Mouse (Mus musculus): ENCODE data around the gene Rai14. TPM values are rescaled to one million over a fixed set of nuclear protein-coding genes. Genes with fewer than 3 reads are reported as not detected.

Gene Rai14
- polyA plus RNA-seq, 2 experiments from 2014 or later: 0.99 to 1.5 TPM

DNA sequence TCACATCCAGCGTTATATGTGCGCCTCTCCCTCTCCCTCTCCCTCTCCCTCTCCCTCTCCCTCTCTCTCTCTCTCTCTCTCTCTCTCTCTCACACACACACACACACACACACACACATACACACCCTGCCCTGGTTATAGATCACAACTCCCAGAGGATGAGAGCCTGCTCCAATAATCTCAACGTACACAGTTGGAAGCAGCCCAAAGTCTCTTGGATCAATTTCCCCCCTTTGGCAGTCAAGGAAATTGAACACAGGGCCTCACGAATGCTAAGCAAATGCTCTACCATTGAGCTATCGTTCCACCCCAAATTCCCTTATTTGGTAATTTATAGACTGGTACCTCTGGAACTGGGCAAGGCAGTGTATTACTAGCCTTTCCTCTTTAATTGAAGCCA lies 25.7 kb downstream of the Rai14 start:
- ATAC-seq: no peak

DNA sequence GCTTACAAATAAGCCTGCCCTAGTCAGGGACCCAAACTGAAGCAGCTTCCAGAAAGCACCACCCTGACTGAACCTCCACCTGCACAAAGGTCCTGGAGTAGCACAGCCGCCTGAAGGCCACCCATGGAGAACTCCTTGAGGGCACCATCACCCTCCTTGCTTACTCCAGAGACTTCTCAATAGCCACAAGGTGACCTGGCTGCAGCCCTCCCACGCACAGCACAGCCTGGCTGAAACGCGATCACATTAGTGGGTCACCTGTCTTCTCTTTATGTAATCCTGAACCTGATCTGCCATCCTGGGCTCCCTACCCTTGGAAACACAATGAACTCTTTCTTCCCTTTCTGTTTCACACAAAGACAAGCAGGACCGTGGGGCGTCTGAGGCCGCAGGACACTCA lies 27.1 kb downstream of the Rai14 start:
- no peak for ATAC-seq

DNA sequence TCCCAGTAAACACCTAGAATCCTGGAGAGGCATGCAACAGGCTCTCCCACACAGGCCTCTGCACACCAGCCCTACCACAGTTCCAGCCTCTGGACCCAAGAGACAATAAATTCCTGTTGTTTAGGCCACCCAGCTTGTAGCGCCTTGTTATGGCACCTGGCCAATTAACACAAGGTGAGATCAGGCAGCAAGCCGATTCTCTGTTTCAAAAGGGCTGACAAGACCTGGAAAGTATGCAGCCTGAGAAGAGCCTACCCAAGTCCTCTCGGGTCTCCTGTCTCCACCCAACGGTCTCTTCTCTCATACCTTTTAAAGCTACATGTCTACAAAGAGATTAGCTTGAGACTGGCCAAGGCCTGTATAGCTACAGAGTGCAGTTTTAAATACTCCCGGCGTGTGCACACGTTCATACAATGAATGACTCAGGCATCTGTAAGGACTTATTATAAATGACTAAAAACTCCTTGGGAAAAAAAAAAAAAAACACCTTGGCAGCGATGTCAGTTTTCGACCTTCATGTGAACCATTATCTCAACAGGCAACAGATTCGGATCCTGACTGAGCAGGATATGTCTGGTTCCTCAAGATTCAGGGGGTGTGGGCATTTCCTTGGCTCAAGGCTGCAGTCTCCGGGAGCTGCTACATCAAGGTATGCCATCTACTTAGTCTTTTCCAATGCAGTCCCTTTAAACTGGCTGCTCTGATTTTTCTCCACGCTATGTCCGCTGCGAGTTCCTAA lies 28.6 kb downstream of the Rai14 start:
- ATAC-seq: no peak

DNA sequence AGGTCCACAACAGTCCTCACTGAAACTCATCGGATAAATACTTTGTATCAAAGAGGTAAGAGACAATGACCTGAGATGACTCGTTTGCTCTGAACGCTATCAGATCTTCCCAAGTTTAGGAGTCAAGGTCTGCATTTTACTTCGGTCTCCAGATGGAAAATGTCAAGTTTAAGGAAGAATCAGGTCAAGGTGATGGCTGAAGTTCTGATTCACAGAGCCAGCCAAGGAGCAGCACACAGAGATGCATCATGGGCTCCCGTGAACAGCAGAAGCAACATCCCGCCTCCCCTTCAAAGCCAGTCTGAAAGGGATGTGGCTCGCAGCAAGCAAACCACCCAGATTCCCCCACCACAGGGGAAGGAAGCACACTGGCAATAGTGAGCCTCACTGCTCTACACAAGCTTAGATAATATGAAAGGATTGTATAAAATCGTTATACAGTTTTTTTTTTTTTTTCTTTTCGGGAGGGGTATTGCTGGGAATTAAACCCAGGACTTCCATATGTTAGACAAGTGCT lies 30.7 kb downstream of the Rai14 start:
- ATAC-seq: no peak

DNA sequence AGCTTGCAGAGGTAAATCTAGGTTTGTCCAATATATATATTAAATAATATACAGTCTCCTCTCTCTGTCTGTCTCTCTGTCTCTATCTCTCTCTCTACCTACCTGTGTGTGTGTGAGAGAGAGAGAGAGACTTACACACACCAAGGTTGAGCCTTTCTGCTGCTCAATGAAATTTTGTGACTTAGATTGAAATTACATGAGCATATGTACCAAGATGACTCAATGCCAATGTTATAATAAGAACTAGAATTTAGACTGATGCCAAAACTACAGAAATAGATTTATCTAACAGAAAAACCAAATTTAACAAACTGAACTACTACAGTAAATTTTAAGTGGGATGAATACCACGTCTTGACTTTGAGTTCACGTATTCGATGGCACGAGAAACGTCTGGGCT lies 33.9 kb downstream of the Rai14 start:
- ATAC-seq: no peak

DNA sequence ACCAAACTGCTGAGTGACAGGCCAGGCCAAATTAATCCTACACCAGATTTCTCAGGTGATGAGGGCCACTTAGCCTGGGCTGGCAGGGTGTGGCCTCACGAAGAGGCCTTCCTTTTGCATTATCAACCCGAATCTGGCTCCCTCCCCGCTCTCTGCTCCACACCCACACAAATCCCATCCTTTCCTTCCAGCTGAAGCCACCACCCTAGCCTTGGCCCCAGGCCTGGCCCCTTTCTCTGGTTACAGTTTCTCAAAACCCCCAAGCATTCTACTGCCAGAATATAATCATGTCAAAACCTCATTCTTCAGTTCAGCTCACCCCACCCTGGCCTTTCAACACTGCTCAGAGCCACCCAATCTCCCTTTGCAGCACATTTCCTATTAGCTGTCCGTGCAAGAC lies 34.9 kb downstream of the Rai14 start:
- ATAC-seq: no peak

DNA sequence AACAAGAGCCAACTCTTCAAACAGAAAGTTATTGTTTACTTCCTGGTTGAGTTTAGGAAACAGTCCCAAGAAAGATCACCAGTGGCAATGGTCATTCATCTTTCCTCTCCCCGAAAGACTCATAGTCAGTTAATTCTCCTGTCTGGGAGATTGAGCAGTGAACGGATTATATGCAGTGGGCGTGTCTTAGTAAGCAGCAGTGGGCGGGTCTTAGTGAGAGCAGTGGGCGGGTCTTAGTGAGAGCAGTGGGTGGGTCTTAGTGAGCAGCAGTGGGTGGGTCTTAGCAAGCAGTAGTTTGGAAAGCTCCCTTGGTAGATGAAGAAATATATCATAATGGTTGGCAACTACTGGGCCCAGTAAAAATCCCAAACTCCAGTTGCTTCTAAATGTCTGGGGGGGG lies 38.6 kb downstream of the Rai14 start:
- ATAC-seq: no peak

DNA sequence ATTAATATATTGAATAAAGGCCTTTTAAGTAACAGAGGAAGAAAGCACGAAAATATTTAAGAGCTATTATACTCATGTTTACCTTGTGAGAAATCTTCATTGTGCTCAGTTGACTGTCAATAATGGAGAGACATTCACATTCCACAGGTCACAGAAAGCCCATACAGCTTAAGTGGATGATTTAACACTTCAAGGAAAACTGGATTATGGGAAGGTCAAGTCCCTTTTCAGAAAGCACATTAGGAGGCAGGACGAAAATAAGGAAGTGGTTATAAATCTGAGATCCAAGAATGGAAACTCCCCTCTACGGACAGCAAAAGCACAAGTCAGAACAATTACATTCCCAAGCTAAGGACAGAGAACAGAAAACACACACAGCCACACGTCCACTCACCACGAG lies 41.5 kb downstream of the Rai14 start:
- ATAC-seq: no peak

DNA sequence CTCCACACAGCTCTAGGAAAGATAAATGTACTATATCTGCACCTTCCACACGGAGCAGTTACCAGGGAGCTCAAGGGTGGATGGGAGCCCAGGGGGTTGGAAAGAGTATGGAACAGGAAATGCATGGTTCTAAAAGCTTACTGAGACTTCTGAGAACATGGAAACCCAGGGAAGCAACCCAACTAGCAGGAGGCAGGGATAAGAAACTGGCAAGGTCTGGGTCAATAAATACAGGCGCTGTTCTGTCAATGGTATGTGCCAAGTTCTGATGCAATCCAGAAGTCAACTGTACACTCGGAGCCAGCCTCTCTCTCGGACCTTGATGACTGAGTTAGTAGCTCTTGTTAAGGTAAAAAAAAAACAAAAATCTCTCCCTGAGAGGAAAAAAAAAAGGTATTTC lies 42.6 kb downstream of the Rai14 start:
- ATAC-seq: no peak

DNA sequence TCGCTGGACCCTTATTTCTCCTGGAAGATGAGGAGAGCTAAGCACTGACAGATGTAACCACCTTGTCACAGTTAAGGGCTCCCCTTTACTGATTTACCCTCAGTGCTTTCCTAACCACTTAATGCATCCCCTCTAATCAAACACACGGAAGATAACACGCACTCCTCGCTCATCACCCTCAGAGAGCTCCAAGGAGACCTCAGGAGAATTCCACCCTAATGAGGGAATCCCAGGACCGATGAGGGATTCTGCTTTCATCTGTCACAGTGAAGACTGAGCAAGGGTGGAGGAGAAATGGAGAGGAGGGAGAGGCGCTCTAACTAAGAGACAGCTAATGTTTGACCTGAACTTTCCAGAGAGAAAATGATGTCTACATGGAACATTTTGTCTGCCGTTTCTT lies 44.3 kb downstream of the Rai14 start:
- no peak for ATAC-seq

DNA sequence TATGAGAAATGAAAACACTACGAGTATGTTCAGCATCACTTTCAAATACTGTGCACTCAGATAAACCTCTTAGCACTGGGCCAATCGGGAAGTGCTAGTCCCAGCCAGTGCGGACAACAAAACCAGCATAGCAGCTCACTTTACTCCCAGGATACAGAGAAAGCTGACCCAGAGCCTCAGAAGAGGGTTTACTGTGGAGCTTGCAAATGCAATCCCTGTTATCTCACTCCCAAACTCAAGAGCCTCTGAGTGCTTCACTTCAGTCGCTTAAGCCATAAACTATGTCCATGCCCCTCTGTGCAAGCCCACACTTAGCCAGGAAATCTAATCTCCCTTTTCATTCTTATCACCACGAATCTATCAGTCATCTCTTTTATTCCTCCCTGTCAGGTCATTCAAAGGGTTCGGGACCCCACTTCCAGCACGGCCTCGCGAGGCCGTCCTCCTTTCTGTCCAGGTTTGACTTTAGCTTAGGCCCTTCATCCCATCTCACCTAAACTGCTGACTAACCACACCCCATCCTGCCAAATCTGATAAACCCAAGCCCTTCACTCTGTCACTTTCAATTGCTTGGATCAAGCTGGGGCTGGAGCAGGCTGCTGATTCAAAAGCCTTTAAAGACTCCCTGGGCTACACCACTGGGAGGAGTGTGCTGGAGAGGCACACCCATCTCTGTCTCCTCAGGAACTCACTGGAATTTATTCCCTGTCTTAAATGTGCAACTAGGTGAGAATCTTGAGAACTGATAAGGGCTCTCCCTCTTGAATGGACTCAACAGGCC lies 46.1 kb downstream of the Rai14 start:
- ATAC-seq: no peak

DNA sequence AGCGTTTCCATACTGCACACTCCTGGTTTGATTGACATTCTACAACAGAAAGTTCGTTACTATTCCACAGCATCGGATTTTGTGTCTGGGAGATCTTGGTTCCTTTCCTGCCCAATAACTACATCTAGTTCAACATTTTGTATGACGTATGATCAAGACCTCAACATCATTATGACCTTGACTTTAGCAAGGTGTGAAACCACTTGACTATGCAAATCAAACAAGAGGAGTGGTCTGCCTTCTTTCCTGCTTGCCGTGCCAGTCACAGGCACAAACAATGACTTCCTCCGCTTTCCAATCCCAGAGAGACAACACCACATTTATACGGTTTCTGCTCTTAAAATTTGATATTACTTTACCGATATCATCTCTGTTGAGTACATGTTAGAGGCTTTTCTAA lies 48.6 kb downstream of the Rai14 start:
- ATAC-seq: no peak

DNA sequence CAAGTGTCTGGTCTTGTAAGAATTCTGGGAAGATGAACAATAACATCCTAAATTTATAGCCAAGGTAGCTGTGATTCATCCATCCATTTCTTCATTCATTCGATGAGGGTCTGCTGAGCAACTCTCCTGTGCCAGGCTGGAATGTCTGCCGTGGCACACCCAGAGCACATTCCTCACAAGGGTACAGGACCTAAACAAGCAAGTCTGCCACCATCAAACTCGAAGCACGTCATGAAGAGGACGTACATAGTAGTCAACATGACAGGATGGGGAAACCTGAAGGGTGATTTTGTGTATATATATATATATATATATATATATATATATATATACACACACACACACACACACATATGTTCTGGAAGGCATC lies 49.9 kb downstream of the Rai14 start:
- no peak for ATAC-seq

DNA sequence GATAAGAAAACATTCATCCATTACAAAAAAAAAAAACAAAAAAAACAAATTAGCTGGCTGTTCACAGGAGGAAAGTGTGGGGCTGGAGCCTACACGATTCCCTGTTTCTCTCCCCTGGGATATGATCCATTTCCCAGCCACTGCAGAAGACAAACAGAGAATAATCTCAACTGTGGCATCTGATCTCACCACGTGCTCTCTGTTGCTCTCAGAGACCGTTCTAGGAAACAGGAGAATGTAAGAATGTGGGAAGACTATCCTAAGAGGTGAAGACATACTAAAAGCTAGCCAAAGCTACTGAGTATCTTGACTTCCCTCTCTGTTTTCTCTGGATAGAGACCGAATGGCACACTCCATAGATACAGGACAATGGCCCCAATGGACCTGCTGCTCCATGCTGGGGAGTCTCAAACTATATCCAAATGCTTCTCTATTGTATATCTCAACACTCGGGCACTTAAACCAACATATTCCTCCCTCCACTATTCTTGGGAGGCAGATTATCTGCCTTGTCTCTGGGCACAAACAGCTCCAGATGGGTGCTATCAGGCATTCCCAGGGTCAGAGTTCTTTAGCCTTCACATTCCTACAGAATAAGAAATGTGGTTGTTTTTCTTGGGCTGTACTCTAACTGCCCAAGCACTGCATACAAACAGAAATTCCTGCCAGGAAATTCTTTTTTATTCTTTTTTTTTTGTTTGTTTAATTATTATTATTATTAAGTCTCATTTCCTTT lies 50.5 kb downstream of the Rai14 start:
- ATAC-seq: no peak

DNA sequence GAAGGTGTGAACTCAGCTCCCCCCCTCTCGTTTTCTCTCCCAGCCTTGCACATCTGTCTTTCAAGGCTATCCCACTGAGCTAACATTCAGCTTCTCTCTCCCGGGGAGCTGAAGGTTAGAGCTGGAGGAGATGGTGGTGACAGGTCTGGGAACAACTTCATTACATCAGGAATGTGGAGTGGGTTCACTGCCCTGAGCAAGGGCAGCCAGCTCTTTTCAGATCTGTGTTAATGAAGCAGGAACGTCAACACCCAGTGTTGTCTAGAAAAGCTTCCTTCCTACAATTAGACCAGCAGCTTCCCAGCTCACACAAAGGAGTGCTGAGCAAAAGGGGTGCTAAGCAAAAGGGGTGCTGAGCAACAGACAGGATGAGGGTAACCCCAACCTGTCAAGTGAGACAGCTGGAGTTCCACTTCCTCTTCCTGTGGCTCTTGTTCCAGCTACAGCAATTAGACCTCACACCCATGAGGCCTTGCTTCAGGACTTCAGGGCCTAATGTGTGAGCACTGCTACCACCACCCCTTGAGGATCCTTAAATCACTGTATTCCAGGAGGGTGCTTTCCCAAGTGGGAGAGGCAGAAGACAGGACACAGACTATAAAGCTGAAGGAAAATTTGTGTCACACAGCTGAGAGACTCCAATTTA lies 52.3 kb downstream of the Rai14 start:
- peak; percentile 19 for ATAC-seq

DNA sequence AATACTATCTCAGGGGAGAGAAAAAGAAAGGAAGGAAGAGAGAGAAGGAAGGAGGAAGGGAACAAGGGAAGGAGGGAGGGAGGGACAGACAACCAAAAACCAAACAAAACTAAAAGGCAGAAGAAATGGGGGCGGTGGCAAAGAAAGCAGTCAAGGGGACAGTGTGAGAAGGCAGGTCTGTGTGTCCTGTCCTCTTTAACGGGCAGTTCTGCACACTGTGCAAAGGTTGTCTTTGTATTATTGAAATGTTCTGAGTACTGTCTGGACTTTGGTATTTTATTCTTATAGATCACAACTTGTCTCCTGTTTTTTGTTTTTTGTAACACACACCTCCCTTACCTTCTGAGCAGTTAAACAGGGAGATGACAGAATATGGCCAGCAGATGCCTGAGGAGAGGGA lies 55.6 kb downstream of the Rai14 start:
- ATAC-seq: no peak

DNA sequence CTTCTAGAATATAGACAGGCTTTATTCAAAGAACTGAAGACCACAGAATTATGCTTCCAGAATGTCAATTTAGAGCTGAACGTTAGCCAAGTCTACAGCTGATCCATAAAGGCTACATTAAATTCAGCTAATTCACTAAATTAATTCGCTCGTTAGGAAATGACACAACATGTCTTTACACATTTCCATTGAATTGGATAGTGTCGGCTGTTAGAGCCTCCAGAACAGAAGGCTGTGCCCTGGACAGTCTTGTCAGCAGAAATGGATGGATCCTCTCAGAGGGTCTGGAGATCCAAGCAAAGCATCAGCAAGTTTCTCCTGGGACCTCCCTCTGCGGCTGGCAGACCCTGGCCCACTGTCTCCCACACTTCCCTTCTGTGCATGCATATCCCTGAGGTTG lies 58.3 kb downstream of the Rai14 start:
- no peak for ATAC-seq

DNA sequence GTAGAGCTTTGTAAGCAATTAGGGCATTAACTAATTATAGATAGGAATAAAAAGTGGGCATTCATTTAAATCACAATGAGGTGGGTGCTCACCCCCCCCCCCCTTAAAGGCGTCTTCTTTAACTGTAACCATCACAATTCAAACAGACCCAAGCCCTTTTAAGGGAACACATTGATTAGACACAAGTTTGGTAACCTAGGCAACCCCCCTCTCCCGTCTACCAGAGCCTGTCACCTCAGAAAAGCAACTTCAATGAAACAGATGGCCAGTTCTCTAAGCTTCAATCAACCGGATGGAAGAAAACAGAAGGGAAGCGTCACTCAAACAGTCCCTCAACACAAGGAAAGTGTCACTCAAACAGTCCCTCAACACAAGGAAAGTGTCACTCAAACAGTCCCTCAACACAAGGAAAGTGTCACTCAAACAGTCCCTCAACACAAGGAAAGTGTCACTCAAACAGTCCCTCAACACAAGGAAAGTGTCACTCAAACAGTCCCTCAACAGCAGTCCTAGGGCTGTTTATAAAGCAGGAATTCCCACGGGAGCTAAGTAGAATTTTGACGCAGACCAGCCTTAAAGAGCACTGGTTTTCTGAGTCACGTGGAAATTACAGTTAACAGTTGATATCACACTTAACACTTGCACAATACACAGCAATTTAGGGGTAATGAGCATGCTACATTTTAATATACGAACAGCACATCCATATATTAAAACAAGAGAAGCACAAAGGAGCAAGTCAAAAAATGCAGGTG lies 59.1 kb downstream of the Rai14 start:
- ATAC-seq: no peak

DNA sequence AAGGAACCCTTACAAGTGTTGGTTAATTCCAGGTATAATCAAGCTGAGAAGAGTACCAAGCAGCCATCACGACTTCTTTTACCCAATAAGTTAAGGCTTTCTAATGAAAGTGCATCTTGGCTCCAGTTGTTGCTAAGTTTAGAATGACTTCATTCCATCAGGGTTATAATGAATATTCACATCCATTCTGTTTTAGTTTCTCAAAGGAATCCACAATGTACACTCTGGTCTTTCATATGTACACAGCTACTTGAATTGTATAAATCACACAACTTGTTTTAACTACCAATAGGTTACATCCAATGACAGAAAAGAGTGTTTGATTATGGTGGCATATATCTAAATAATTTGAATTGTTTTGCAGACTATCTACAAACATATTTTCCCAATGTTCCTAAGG lies 59.7 kb downstream of the Rai14 start:
- ATAC-seq: no peak

DNA sequence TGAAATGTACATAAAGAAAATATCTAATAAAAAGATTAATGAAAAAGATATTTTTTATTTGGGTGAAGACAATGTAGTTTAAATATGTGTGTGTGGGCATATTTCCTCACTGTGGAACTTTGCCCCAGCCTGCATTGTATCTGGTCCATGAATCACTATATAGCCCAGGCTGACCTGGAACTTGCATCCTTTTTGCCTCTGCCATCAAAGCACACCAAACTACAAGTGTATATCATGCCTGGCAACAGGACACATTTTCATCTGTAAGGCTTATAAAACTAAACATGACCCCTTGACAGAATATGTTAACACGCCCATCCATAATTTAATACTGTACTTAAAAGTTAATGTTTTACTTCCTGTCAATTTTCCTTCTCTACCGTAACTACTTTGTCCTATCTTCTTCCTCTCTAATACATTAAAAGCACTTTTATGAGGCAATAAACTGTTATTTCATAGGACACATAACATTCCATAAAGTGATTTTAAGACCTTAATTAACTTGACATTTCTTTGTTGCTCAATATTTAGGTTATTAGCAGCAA lies 61.4 kb downstream of the Rai14 start:
- no peak for ATAC-seq

DNA sequence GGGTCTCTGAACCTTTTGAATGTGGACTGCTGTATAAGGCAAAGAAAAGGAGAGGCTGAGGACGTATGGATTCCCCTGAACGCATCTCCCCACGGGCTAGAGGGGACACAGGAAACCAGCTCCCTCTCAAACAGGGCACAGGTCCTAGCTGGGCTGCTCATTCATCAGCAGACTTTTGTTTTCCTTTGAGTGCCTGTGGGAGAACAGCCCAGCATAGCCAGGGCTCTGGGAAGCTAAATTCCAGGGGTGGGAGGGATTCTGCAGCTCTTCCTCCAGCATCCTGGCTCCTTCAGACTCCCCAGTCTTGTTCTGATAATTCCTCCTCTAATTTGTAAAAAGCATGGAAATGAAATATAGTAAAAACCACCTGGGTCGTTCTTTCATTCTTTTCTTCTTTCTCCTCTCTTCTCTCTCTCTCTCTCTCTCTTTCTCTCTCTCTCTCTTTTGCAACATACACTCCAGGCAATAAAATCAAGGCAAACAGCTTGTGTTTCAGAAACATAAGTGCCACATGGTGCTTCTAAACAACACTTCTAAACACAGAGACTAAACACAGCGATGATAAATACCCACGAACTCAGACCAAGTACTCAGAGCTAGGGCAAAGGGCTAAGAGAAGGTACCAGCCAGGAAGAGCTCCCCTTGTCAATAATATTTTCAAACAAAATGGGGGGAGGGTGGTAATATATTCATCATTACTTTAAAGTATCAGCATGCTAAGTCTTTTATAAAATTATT lies 65.9 kb downstream of the Rai14 start:
- no peak for ATAC-seq
